ENCODE assay signal across 10 mouse cellular contexts in the genomic region with DNA sequence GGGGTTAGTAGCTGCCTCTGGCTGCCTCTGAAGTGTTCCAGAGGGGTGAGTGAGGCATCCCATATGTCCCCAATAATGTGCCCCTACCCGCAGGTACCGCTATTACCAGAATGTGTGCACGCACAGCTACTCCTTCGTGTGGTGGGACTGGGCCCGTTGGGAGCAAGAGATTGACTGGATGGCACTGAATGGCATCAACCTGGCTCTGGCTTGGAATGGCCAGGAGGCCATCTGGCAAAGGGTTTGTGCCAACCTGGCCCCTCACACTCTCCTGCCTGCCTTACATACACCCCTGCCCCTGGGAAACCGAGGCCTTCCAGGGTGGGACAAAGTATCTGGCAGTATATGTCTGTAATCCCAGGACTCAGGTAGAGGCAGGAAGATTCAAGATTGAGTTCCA. TPM values are rescaled to one million over a fixed set of nuclear protein-coding genes. Genes with fewer than 3 reads are reported as not detected.
A peak's percentile ranks its signal among the peaks of the same experiment; 100 is the strongest.
DNase-seq lines count a peak whose midpoint lies in the region; ATAC-seq and TF ChIP-seq lines count a peak whose summit lies in the region.
"Had no signal": no experiment of that assay in that cellular context is flagged by ENCODE, and none has a peak within 500 bp of the region (broad histone marks: within the 10 kb centered on the region; RNA-seq: fewer than 3 reads in every experiment).

No protein-coding gene starts in this region.

- 68% methylated on average over 6 of the region's 6 CpGs for WGBS in lung, embryonic 15.5 days
- 77% methylated on average over 6 of the region's 6 CpGs for WGBS in lung, adult 2 months
- WGBS in intestine, embryonic 16.5 days, result 73% methylated on average over 6 of the region's 6 CpGs
- 79% methylated on average over 6 of the region's 6 CpGs for WGBS in neural tube, embryonic 12.5 days

- H3K9me3 ChIP-seq in lung, embryonic 15.5 days, result no peaks in the 10 kb centered on the region
- H3K9me3 ChIP-seq in intestine, embryonic 16.5 days (ENCODE audit: control insufficient read depth, low read length), result no peaks in the 10 kb centered on the region
- no peaks in the 10 kb centered on the region for H3K9me3 ChIP-seq in neural tube, embryonic 12.5 days

- no peak overlapping the region; the same call in 1 of the 2 replicates for H3K27ac ChIP-seq in gastrocnemius, adult 2 months
- no peak overlapping the region for H3K27ac ChIP-seq in lung, embryonic 15.5 days
- no peak overlapping the region for H3K27ac ChIP-seq in intestine, embryonic 16.5 days (ENCODE audit: low read length)
- no peak overlapping the region for H3K27ac ChIP-seq in neural tube, embryonic 12.5 days

- peaks cover 27% of the 10 kb centered on the region for H3K4me1 ChIP-seq in lung, embryonic 15.5 days
- H3K4me1 ChIP-seq in lung, adult 2 months (ENCODE audit: control insufficient read depth, insufficient read depth, low read length), result peaks cover 10% of the 10 kb centered on the region
- peaks cover 10% of the 10 kb centered on the region for H3K4me1 ChIP-seq in intestine, embryonic 16.5 days (ENCODE audit: control insufficient read depth, insufficient read depth, low read length)
- peaks cover 13% of the 10 kb centered on the region; the same call in 1 of the 2 replicates for H3K4me1 ChIP-seq in neural tube, embryonic 12.5 days

- H3K27me3 ChIP-seq in lung, embryonic 15.5 days, result peaks cover 6% of the 10 kb centered on the region; the same call in 1 of the 2 replicates
- H3K27me3 ChIP-seq in intestine, embryonic 16.5 days (replicated peaks; ENCODE audit: control insufficient read depth, insufficient read depth, low read length), result no peaks in the 10 kb centered on the region
- H3K27me3 ChIP-seq in neural tube, embryonic 12.5 days (replicated peaks), result peaks cover 5% of the 10 kb centered on the region; the same call in 1 of the 2 replicates

- TF ChIP-seq CTCF in gastrocnemius, adult 2 months (IDR thresholded peaks at IDR 0.05), result no peak
- no peak for TF ChIP-seq CTCF in lung, adult 2 months (IDR thresholded peaks at IDR 0.05; ENCODE audit: insufficient read depth, low read length)

- H3K4me2 ChIP-seq in lung, embryonic 15.5 days, result peak overlapping the region; percentile 99; the same call in 1 of the 2 replicates
- peak overlapping the region; percentile 96 for H3K4me2 ChIP-seq in intestine, embryonic 16.5 days (ENCODE audit: low read depth, low read length)
- H3K4me2 ChIP-seq in neural tube, embryonic 12.5 days (replicated peaks), result peak overlapping the region; percentile 98

- no peaks in the 10 kb centered on the region for H3K36me3 ChIP-seq in lung, embryonic 15.5 days
- no peaks in the 10 kb centered on the region for H3K36me3 ChIP-seq in intestine, embryonic 16.5 days (ENCODE audit: control insufficient read depth, insufficient read depth, low read length)
- H3K36me3 ChIP-seq in neural tube, embryonic 12.5 days, result no peaks in the 10 kb centered on the region

- no peak overlapping the region for H3K9ac ChIP-seq in lung, embryonic 15.5 days
- no peak overlapping the region for H3K9ac ChIP-seq in intestine, embryonic 16.5 days (ENCODE audit: low read depth, low read length)
- no peak overlapping the region for H3K9ac ChIP-seq in neural tube, embryonic 12.5 days

- intact Hi-C loops in gastrocnemius, adult 2 months (cut with DNase I), result no loop called here

- DNase-seq in gastrocnemius, adult 2 months, result no peak
- no peak for DNase-seq in gastrocnemius, postnatal 10 days
- DNase-seq in lung, adult 2 months, result no peak
- DNase-seq in adrenal gland, postnatal 10 days, result no peak
- no peak for DNase-seq in gastrocnemius, adult 18-20 months (ENCODE audit: low spot score)
- DNase-seq: cerebellum, postnatal 36 days had no signal

- no peak for TF ChIP-seq POLR2A in lung, adult 2 months (IDR thresholded peaks at IDR 0.05; ENCODE audit: borderline replicate concordance, extremely low read depth, low read depth, low read length)

- ATAC-seq in lung, embryonic 15.5 days (ENCODE audit: borderline replicate concordance, extremely low read depth, low FRiP score, low TSS enrichment), result no peak
- no peak for ATAC-seq in intestine, embryonic 16.5 days
- ATAC-seq in neural tube, embryonic 12.5 days (ENCODE audit: low FRiP score, low read depth), result no peak

- peak overlapping the region; percentile 78; the same call in 1 of the 2 replicates for H3K4me3 ChIP-seq in gastrocnemius, adult 2 months
- peak overlapping the region; percentile 74; the same call in 1 of the 2 replicates for H3K4me3 ChIP-seq in lung, embryonic 15.5 days
- H3K4me3 ChIP-seq in lung, adult 2 months (replicated peaks; ENCODE audit: extremely low read depth, low read depth, low read length), result no peak overlapping the region
- no peak overlapping the region for H3K4me3 ChIP-seq in intestine, embryonic 16.5 days (ENCODE audit: low read length)
- H3K4me3 ChIP-seq in neural tube, embryonic 12.5 days, result peak overlapping the region; percentile 76; the same call in 1 of the 2 replicates

RNA-seq across cellular contexts. Expression of a gene that starts 1.2 kb away (rescaled TPM):
- 1 to 10 TPM; 3.3 to 4.1 TPM for total RNA-seq in gastrocnemius, adult 2 months (2021)
- total RNA-seq in gastrocnemius, postnatal 10 days (2021), result 10 to 100 TPM in 1 of 2 experiments, 1 to 10 TPM in 1; 9.2 to 11.6 TPM
- polyA plus RNA-seq in lung, embryonic 15.5 days (2015; fragmentation: Nextera tagmentation; extraction: Ambion mirVana), result 20.4 and 22.5 TPM in 2 replicates
- polyA plus RNA-seq in lung, adult 2 months (2012; rRNA removed), result 32.2 and 33.5 TPM in 2 replicates
- polyA plus RNA-seq in intestine, embryonic 16.5 days (2015; fragmentation: Nextera tagmentation; extraction: Ambion mirVana), result 14.7 and 18.2 TPM in 2 replicates
- 10.8 and 11.1 TPM in 2 replicates for polyA plus RNA-seq in neural tube, embryonic 12.5 days (2016; fragmentation: Nextera tagmentation; extraction: Ambion mirVana)
- 10 to 100 TPM; 27.3 to 28.2 TPM for total RNA-seq in adrenal gland, postnatal 10 days (2021)
- total RNA-seq in gastrocnemius, adult 18-20 months (2021), result 1 to 10 TPM; 3.9 TPM

RNA-seq across cellular contexts. Expression of a gene that starts 7.2 kb away (rescaled TPM):
- total RNA-seq in gastrocnemius, adult 2 months (2021), result under 1 TPM in 1 of 2 experiments, not detected in 1; 0.18 TPM
- total RNA-seq in gastrocnemius, postnatal 10 days (2021), result under 1 TPM; 0.23 to 0.25 TPM
- 0.11 and 0.15 TPM in 2 replicates for polyA plus RNA-seq in lung, embryonic 15.5 days (2015; fragmentation: Nextera tagmentation; extraction: Ambion mirVana)
- 0.17 and 0.29 TPM in 2 replicates for polyA plus RNA-seq in lung, adult 2 months (2012; rRNA removed)
- 0.10 and 0.16 TPM in 2 replicates for polyA plus RNA-seq in intestine, embryonic 16.5 days (2015; fragmentation: Nextera tagmentation; extraction: Ambion mirVana)
- 0.14 and 0.29 TPM in 2 replicates for polyA plus RNA-seq in neural tube, embryonic 12.5 days (2016; fragmentation: Nextera tagmentation; extraction: Ambion mirVana)
- under 1 TPM; 0.45 to 0.67 TPM for total RNA-seq in adrenal gland, postnatal 10 days (2021)
- total RNA-seq in gastrocnemius, adult 18-20 months (2021), result under 1 TPM; 0.16 to 0.33 TPM
- total RNA-seq: hematopoietic stem cell, adult 5-6 weeks had no signal

RNA-seq across cellular contexts. Expression of a gene that starts 11.4 kb away (rescaled TPM):
- 1 to 10 TPM; 7.1 to 9.8 TPM for total RNA-seq in gastrocnemius, adult 2 months (2021)
- total RNA-seq in gastrocnemius, postnatal 10 days (2021), result 10 to 100 TPM; 10.7 to 11.7 TPM
- 42.8 and 43.2 TPM in 2 replicates for polyA plus RNA-seq in lung, embryonic 15.5 days (2015; fragmentation: Nextera tagmentation; extraction: Ambion mirVana)
- polyA plus RNA-seq in lung, adult 2 months (2012; rRNA removed), result 40.2 and 43.9 TPM in 2 replicates
- polyA plus RNA-seq in intestine, embryonic 16.5 days (2015; fragmentation: Nextera tagmentation; extraction: Ambion mirVana), result 44.4 and 47.1 TPM in 2 replicates
- polyA plus RNA-seq in neural tube, embryonic 12.5 days (2016; fragmentation: Nextera tagmentation; extraction: Ambion mirVana), result 50.8 and 54.5 TPM in 2 replicates
- total RNA-seq in adrenal gland, postnatal 10 days (2021), result 100 to 1,000 TPM in 1 of 2 experiments, 10 to 100 TPM in 1; 98.0 to 102 TPM
- 1 to 10 TPM; 7.3 to 7.7 TPM for total RNA-seq in gastrocnemius, adult 18-20 months (2021)

RNA-seq across cellular contexts. Expression of a gene that starts 16.1 kb away (rescaled TPM):
- 10 to 100 TPM; 12.5 to 14.4 TPM for total RNA-seq in gastrocnemius, adult 2 months (2021)
- 10 to 100 TPM; 10.7 to 12.2 TPM for total RNA-seq in gastrocnemius, postnatal 10 days (2021)
- polyA plus RNA-seq in lung, embryonic 15.5 days (2015; fragmentation: Nextera tagmentation; extraction: Ambion mirVana), result 43.4 and 54.1 TPM in 2 replicates
- polyA plus RNA-seq in lung, adult 2 months (2012; rRNA removed), result 25.5 and 47.0 TPM in 2 replicates
- 78.6 and 87.5 TPM in 2 replicates for polyA plus RNA-seq in intestine, embryonic 16.5 days (2015; fragmentation: Nextera tagmentation; extraction: Ambion mirVana)
- 59.6 and 68.0 TPM in 2 replicates for polyA plus RNA-seq in neural tube, embryonic 12.5 days (2016; fragmentation: Nextera tagmentation; extraction: Ambion mirVana)
- total RNA-seq in adrenal gland, postnatal 10 days (2021), result 10 to 100 TPM; 32.9 to 35.0 TPM
- 10 to 100 TPM; 12.3 to 14.4 TPM for total RNA-seq in gastrocnemius, adult 18-20 months (2021)

RNA-seq across cellular contexts. Expression of a gene that starts 24.2 kb away (rescaled TPM):
- total RNA-seq in gastrocnemius, adult 2 months (2021), result 1 to 10 TPM; 1.5 to 2.2 TPM
- total RNA-seq in gastrocnemius, postnatal 10 days (2021), result 1 to 10 TPM; 2.8 to 4.0 TPM
- 35.1 and 37.5 TPM in 2 replicates for polyA plus RNA-seq in lung, embryonic 15.5 days (2015; fragmentation: Nextera tagmentation; extraction: Ambion mirVana)
- polyA plus RNA-seq in lung, adult 2 months (2012; rRNA removed), result 1.5 and 2.1 TPM in 2 replicates
- 15.0 and 18.1 TPM in 2 replicates for polyA plus RNA-seq in intestine, embryonic 16.5 days (2015; fragmentation: Nextera tagmentation; extraction: Ambion mirVana)
- polyA plus RNA-seq in neural tube, embryonic 12.5 days (2016; fragmentation: Nextera tagmentation; extraction: Ambion mirVana), result 31.4 and 34.3 TPM in 2 replicates
- total RNA-seq in adrenal gland, postnatal 10 days (2021), result 1 to 10 TPM; 6.6 to 7.1 TPM
- total RNA-seq in gastrocnemius, adult 18-20 months (2021), result 1 to 10 TPM; 1.7 to 2.0 TPM

Comparison
In these comparisons a context has a peak if more than half of its experiments do, and no peak if none do; other contexts are left out.
1. H3K4me3 ChIP-seq: peak in gastrocnemius, adult 2 months (single experiment), lung, embryonic 15.5 days (single experiment) and neural tube, embryonic 12.5 days (single experiment); none in lung, adult 2 months (single experiment) and intestine, embryonic 16.5 days (single experiment).
2. RNA of a gene that starts 11.4 kb away (total RNA-seq): 98.0 to 102 TPM in adrenal gland, postnatal 10 days; 10.7 to 11.7 TPM in gastrocnemius, postnatal 10 days, 7.1 to 9.8 TPM in gastrocnemius, adult 2 months and 7.3 to 7.7 TPM in gastrocnemius, adult 18-20 months; every median in the first group is over 4 times any median in the second.
3. Peak in every context shown above with its lines, with median percentiles within 50 percentile points of each other: H3K4me2 ChIP-seq.